Mouse (Mus musculus) heart, postnatal 0 days (tissue): ENCODE data around the gene Ift52.

Experiments
- CTCF ChIP-seq: IDR thresholded peaks from 2 replicates; pipeline ENCODE4 v1.5.1; 2016; ENCODE audit warnings: antibody characterized with exemption, control low read depth, low read depth
- EP300 ChIP-seq: IDR thresholded peaks from 2 replicates; pipeline ENCODE4 v1.6.1; 2016; ENCODE audit warnings: antibody characterized with exemption, low read depth

DNA sequence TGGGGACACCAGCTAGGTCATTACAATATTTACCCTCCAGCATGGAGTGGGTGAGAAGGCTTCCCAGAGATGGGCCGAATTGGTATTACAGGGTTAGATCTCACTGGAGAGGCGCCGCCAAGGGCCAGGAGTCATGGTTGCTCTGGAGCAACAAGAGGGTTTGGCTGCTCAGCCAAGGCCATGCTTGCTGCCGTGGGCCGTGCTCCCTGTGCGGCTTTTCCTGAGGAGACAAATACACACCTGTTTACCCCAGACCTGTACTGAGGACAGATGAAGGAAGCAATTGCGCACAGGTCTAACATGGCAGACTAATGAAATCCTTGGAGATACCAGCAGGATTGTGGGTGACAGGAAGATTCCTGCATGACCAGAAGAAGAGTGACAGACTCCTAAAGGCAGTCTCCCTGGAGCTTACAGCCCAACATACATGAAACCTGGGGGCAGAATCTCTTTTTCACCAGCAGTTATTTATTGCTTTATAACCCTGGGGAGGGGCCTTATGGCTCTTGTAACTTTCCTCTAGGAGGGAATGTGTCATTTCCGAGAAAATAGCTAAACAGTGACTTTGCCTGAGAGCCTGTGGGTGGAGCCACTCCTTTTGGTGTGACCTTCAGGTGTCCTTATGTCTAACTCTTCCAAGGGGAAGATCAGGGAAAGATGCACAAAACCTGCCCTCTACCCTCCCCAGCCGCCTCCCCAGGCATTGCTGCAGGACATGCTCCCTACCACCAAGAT lies 56.0 kb downstream of the Ift52 start:
- TF ChIP-seq EP300 (no peak), CTCF (no peak)
